Mouse (Mus musculus) embryonic stem cell, embryonic (primary cell): ENCODE results near the gene Acox1.

Source experiments
- CTCF ChIA-PET, 4 experiments: fragments of 300-600 bp in 2 of 4; fragments of 350-600 bp in 2 of 4; sonication (Branson Sonifier 250); formaldehyde crosslinking; loops; one replicate each; lab custom pipeline; 2022; ENCODE audit warnings: inconsistent platforms in 2 of 4; lab: Charles Lee
- POLR2A ChIA-PET, 4 experiments: fragments of 300-600 bp in 2 of 4; fragments of 350-600 bp in 2 of 4; sonication (Branson Sonifier 250); formaldehyde crosslinking; loops; one replicate each; lab custom pipeline; 2022; ENCODE audit warnings: antibody characterized with exemption in 4 of 4, inconsistent platforms in 1 of 4; lab: Charles Lee

Acox1 gene

GRCm38 (mm10) chr11:116132366-116133333, 66.2 kb downstream of the Acox1 start:
- CTCF ChIA-PET = interaction anchor here in 1 of 4 experiments (1.6 kb wide), 1 partner anchor 83 kb away, joined by 4 read pairs; no protein-coding TSS in a partner anchor
- POLR2A ChIA-PET = interaction anchor here in 1 of 4 experiments (0.8 to 8.1 kb wide), 5 partner anchors 11 to 30 kb away, joined by 3 to 43 read pairs (median 4); no protein-coding TSS in a partner anchor

DNA sequence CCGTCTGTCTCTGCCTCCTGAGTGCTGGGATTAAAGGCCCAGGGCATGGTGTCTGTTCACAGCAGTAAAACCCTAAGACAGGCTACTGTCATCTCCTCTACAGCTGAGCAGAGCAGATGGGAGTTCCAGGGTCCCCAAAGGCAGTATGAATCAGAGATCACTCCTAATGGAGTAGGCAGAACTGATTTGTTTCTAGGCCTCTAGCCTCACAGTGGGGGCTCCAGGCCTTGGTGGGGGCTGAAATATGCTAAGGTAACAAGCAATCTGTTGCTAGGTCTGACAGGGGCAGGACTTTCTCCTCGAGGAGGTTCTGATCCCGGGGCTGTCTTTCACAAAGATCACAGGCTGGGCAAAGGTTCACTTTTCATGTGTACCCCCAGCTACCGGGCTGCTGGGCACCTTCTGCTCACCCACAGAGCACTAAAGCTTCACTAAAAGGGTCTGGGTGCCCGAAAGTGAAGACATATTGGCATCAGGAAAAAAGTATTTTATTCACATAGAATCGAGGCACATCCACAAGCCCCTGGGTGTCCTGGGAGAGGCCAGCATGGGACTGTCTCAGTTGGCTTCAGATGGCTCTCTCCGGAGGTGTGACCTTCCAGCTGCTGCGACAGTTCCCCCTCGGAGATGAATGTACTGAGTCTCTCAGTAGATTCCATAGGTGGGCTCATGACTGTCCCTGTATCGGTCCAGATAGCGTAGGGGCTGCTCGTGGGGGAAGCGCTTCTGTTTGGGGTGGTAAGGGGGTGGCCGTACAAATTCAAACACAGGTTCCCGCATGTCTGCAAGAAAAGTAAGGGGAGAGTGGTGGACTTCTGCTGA, 67.3 kb downstream of the Acox1 start:
- ChIA-PET CTCF (interaction anchor here in 2 of 4 experiments (0.6 to 2.0 kb wide), 4 partner anchors 7 to 294 kb away, joined by 3 to 6 read pairs (median 4); partner anchors contain the start of gene Mrpl38 (in 1 of the 2)), POLR2A (interaction anchor here in 2 of 4 experiments (1.0 to 8.1 kb wide), 10 partner anchors 6 to 107 kb away, joined by 3 to 43 read pairs (median 4); partner anchors contain the start of gene Mrpl38 (in 1 of the 2))

GRCm38 (mm10) chr11:116130488-116131205, 68.2 kb downstream of the Acox1 start, which contains the start of gene Trim65:
Gene Trim65 (minus strand): TSS chr11:116131128.
- ChIA-PET CTCF (interaction anchor here in 3 of 4 experiments (0.6 to 2.0 kb wide), 9 partner anchors 8 to 191 kb away, joined by 3 to 8 read pairs (median 3); partner anchors contain the start of gene Mrpl38 (in 1 of the 3)), POLR2A (interaction anchor here (0.5 to 8.1 kb wide), 18 partner anchors 7 to 316 kb away, joined by 3 to 43 read pairs (median 4); partner anchors contain the start of gene Mrpl38 (in 3 of the 4))

GRCm38 (mm10) chr11:116129993-116130487, 68.8 kb downstream of the Acox1 start:
- CTCF ChIA-PET = interaction anchor here in 3 of 4 experiments (0.6 to 2.0 kb wide), 12 partner anchors 9 to 210 kb away, joined by 3 to 8 read pairs (median 3); partner anchors contain the start of gene Mrpl38 (in 2 of the 3)

DNA sequence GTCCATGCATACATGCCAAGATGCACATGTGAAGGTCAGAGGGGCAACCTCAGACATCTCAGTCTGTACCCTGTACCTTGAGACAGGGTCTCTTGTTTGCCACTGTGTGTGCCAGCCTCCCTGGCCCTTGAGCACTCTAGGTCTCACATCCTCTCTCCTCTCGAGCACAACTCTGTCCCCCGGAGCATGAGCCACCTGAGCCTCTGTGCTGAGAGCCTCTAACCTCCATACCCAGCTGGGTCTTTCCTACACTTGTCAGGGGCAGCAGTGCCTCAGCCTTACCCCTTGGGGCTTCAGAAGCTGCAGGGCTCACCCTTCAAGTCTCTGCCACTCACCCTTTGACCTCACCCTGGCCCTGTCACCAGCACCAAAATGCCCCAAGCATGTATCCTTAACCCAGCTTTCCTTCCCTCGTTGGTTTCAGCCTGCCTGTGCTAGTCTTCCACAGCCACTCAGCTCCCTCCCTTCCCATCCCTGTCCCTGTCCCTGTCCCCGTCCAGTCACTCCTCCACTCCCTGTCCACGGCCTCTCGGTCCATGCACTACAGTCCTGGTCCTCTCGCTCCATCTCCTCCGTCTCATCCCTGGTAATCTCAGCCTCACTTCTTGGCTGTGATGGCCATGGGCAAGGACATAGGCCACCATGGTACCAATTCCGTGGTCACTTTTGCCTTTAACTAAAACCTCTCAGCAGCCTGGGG, 69.6 kb downstream of the Acox1 start:
- CTCF ChIA-PET = interaction anchor here in 3 of 4 experiments (0.6 to 2.0 kb wide), 12 partner anchors 9 to 209 kb away, joined by 3 to 8 read pairs (median 3); partner anchors contain the start of gene Mrpl38 (in 3 of the 3)
- POLR2A ChIA-PET = interaction anchor here (0.5 to 8.1 kb wide), 14 partner anchors 9 to 889 kb away, joined by 3 to 43 read pairs (median 4); partner anchors contain the start of gene Mrpl38 (in 3 of the 4)

More at GRCm38 (mm10) chr11:116129993-116130487, 68.8 kb downstream of the Acox1 start:
- POLR2A ChIA-PET = interaction anchor here (0.5 to 8.1 kb wide), 16 partner anchors 8 to 246 kb away, joined by 3 to 43 read pairs (median 4); partner anchors contain the start of gene Mrpl38 (in 3 of the 4)

- POLR2A ChIA-PET = interaction anchor here in 3 of 4 experiments (0.5 to 8.1 kb wide), 15 partner anchors 10 to 483 kb away, joined by 3 to 43 read pairs (median 4); partner anchors contain the start of genes Mrpl38 (in 2 of the 3) and Evpl (in 1 of the 3)
- CTCF ChIA-PET = interaction anchor here in 3 of 4 experiments (0.6 to 2.6 kb wide), 6 partner anchors 10 to 521 kb away, joined by 3 to 9 read pairs (median 5); partner anchors contain the start of gene Mrpl38 (in 3 of the 3)
Observed at GRCm38 (mm10) chr11:116127986-116128385, 70.9 kb downstream of the Acox1 start.

DNA sequence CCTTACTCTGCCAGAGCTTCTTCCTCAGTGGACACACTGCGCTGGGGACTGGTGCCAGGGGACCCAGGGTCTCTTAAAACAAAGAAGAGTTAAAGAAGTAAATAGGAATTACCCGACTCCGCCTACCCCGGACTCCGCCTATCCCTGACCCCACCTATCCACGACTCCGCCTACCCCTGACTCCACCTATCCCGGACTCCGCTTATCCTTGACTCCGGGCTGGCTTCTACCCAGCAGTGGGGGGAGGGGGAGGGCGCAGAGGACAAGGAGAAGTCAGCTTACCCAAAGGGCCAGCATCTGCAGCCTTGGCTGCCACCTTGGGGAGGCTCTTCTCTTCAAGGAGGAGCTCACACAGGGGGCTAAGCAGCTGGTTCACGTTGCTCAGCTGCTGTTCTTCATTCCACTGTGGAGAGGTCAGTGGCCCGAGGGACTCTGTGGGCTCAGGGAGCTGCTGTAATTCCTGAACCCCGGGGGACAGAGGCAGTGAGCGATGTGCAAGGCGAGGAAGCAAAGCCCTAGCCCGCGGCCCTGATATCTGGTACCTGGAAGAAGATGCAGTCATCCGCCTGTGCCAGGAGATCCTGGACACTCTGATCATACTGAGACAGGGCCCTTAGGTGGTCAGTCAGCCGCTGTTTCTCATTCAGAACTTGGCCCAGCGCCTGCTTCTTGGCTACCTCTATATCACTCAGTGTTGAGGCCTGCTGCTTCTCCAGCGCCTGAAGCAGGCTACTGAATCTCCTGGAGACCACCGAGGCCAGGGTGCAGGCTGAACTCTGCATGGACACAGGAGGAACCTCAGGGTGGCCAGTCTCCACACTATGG, 71.5 kb downstream of the Acox1 start, which contains the start of gene Trim47:
Trim47 (minus strand) TSS at position 55 of the 825 bp plus-strand sequence.
- POLR2A ChIA-PET = interaction anchor here in 3 of 4 experiments (0.5 to 8.1 kb wide), 25 partner anchors 9 to 484 kb away, joined by 3 to 43 read pairs (median 4); partner anchors contain the start of genes Mrpl38 (in 2 of the 3), Evpl (in 1 of the 3) and Galr2 (in 1 of the 3)

DNA sequence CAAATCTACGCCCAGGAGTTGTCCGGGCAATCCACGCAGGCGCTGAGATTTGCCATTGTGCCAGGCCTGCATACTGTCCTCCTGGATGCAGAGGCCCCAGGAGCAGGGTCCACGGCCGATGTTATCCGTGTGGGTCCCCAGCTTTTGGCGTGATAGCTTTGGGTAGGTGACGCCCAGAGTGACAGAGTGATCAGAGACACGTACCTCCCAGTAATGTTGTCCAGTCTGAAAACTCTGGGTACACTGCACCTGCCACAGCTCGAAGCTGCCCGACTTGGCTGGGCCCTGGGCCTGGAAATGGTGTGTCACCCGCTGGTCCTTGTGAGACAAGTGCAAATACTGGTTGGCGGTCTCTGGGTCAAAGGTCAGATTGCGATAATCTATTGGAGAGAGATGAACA, 72.6 kb downstream of the Acox1 start:
- ChIA-PET POLR2A (interaction anchor here in 3 of 4 experiments (0.6 to 5.8 kb wide), 14 partner anchors 8 to 250 kb away, joined by 3 to 27 read pairs (median 4); partner anchors contain the start of genes Mrpl38 (in 2 of the 3) and Evpl (in 1 of the 3)), CTCF (interaction anchor here in 1 of 4 experiments (2.2 to 2.6 kb wide), 2 partner anchors 9 to 14 kb away, joined by 8 to 9 read pairs; no protein-coding TSS in a partner anchor)

More for the DNA sequence above, 71.5 kb downstream of the Acox1 start, which contains the start of gene Trim47:
- CTCF ChIA-PET = interaction anchor here in 3 of 4 experiments (0.5 to 2.6 kb wide), 7 partner anchors 10 to 520 kb away, joined by 3 to 9 read pairs (median 5); partner anchors contain the start of gene Mrpl38 (in 3 of the 3)
